Mouse (Mus musculus): ENCODE measurements at regions not wholly inside any gene's neighbourhood (a gene's known extent, or its start where the extent isn't known, plus 50 kb on each side); places are given as distances from the start of the nearest gene placed in this dataset.

DNA sequence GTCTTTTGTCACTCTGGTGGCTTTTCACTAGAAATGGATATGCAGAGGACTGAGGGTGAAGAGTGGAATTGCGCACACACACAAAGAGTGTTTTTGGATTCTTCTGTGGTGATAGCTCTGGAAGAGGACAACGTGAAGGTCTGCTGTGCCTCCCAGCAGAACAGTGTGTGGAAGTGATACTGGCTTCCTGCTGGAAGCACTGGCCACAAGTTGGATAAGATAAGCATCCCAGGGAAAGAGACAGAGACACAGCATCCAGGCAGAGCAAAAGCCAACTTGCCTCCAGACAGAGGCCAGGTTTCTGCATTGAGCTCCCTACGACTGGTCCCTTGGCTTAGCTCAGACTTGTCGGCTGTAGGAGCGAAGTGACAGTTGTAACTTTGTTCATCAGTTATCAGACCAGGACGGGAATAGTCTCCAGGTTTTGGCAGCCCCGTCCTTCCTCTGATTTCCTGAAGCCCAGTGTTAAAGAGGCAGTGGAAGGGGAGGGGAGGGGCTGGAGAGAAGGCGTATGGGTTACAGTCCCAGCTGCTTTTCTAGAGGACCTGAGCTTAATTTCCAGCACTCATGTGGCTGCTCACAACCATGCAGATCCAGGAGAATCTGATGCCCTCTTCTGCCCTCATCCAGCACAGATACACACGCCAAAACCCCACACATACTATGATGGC lies 89.2 kb downstream of the Tmem170b start:
- no peak for DNase-seq (ENCODE audit: low spot score in 2 of 2)

DNA sequence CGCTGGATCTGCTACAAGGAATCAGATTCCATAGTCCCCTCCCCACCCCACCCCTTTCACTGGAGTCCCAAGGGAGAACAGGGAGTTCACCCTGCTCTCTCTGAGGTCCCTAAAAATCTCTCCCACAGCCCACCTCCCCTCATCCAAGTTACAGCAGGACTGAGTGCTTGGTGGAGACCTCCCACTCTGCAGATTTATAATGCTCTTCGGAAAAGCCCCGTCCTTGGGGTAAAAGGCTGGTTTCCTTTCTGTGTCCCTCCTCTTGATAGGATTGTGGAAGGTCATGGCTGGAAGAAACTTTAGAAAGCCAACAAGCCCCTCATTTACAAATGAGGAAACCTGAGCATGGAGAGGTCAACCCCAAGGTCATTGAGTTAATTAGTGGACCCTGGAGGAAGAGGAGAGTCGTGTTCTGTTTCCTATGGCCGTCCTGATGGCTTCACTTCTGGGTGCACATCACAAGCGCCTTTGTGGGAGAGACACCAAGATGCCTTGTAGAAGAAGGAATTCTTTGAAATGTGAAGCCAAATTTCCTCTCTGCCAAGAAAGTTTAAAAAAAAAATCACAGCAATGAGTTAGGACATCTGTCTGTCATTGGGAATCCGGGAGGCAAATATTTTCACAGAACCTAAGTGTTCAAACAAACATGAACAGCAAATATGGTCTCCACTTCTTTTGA lies 91.2 kb downstream of the Tmem170b start:
- no peak for DNase-seq (ENCODE audit: low spot score in 2 of 2)

GRCm38 (mm10) chr13:41701345-41701744 lies 95.6 kb downstream of the Tmem170b start:
- no peak for DNase-seq (ENCODE audit: low spot score in 2 of 2)

DNA sequence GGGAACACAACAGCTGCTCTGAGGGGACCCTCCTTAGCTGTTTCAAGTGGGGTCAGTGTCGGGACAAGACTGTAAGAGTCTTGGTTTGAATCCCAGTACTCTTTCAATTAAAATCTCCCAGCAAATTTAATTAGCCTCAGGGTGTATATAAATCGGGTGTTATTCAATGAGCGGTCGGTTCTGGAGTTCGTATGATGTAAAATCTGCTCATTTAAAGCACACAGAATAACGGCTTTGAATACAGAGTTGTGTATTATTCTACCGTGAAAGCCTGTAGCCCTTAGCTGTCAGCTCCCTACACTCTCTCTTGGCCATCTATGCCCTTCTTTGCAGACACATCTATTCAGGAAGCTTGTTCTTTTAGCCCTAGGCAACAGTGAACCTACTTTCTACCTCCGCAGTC lies 96.1 kb downstream of the Tmem170b start:
- no peak for DNase-seq (ENCODE audit: low spot score in 2 of 2)

GRCm38 (mm10) chr13:41703196-41703595 lies 97.5 kb downstream of the Tmem170b start:
- DNase-seq (ENCODE audit: low spot score in 2 of 2) = no peak

GRCm38 (mm10) chr13:41703618-41704017 lies 97.9 kb downstream of the Tmem170b start:
- DNase-seq (ENCODE audit: low spot score in 2 of 2) = no peak

DNA sequence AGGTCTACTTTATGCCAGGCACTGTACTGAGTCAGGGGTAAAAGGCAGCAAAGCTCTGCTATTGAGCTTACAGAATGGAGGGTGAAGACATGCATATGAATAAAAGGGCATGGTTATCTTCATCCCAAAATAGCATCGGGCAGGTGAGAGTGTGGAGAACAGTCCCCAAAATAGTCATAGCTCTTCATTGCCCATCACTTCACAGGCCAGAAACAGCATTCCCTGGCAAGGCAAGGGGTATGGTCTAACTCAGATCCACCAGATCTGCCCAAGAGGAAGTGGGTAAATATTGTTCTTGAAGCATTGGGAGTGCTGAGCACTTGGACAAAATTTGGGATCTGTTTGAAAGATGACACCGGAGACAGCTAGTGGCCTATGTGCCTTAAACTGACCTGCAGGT lies 99.1 kb downstream of the Tmem170b start:
- no peak for DNase-seq (ENCODE audit: low spot score in 2 of 2)

DNA sequence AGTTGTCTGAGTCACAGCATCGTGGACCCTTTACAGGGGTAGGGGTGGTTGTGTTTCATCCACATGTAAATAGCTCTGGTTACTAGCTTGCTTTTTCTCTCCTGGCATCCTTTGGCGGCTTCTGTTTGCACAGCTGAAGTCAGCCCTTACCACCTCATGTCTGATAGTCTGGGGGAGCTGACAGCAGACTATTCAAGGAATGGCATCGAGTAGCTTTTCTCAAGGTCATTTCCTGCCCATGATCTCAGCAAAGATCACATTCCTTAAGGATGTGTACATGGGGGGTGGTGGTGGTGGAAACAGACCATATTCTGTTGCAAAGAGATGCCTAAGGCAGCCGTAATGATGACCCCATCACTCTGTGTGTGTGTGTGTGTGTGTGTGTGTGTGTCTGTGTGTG lies 99.9 kb downstream of the Tmem170b start:
- no peak for DNase-seq (ENCODE audit: low spot score in 2 of 2)

DNA sequence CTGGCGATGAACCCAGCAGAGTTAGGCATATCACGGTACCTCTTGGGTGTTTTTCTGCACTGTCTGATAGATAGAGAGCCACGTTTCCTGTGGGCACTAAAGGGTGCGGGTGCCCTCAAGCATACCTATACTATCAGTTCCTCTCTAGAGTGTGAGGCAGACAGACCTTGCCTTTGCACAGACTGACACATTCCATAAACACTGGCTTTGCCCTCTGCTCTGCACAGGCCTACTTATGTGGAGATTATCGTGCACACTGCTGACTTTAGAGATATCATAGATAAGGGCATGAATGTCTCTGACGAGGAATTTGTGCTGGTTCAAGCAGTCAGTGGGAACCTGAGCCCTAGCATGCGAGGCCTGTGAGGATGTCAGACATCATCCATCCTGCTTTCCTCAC lies 102.1 kb downstream of the Tmem170b start:
- no peak for DNase-seq (ENCODE audit: low spot score in 2 of 2)

- no peak for DNase-seq (ENCODE audit: low spot score in 2 of 2)
Measured at GRCm38 (mm10) chr13:41709071-41709470, 103.4 kb downstream of the Tmem170b start.

DNA sequence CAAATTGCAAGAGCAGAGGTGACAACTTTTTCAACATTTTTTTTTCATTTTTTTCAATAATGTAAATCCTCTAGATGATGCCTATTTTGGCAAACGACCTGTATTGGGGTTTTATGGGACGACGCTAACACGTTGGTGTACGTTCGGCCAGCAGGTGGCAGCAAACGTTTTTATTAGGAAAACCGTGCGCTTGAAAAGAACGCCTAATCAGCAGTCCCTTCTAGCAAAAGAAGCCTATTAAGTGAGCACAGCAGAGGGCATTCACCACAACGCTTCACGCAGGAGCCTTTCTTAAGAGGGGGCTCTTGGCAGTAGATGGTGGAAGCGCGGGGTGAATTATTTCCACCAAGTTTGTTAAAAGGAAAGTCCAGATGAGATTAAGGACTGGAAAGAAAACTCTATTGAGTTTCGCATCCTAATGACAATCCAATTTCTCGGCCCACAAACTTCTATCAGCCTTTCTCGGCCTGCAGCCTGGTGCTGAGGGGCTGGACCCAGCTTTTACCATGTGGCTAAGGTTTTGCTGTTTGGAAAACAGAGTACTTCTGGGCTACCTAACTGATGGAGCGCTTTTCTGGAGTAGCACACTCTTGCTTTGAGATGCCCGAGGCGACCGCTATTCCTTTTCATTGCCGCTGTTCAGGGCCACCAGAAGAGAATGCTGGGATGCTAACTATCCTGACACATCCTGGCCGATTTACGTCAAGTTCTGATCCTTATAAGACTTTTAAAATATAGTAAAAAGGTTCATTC lies 103.9 kb downstream of the Tmem170b start:
- peak; percentile 90 to 93 for DNase-seq (ENCODE audit: low spot score in 2 of 2)

DNA sequence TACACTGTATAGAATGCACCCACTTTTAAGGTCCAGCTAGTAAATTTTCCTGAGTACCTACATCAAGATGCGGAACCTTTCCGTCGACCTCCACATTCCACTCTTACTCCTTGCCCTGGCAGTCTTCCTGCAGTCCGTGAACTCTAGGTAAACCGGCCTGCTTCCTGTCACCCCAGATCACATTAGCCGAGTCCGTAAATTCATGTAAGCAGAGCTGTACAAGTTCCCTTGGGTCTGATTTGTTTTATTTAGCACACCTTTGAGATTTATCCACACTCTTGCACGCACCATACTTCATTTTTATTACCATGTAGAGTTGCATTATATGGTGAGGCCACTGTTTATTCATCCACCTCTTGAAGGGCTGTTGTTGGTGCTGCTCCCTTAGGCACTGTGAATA lies 106.9 kb downstream of the Tmem170b start:
- DNase-seq (ENCODE audit: low spot score in 2 of 2) = no peak
